Mouse (Mus musculus): ENCODE measurements at regions not wholly inside any gene's neighbourhood (a gene's known extent, or its start where the extent isn't known, plus 50 kb on each side); places are given as distances from the start of the nearest gene placed in this dataset.

- TF ChIP-seq CTCF (IDR thresholded peaks at IDR 0.05; ENCODE audit: extremely low read depth, insufficient read depth, low read length) (no peak), POLR2A (IDR thresholded peaks at IDR 0.05; ENCODE audit: extremely low read depth, insufficient read depth, low read length) (no peak)
Measured at GRCm38 (mm10) chr9:13973600-13973999, 146.1 kb downstream of the Fam76b start.
